Mouse (Mus musculus) macrophage (primary cell): ENCODE data around the gene Klri2. TPM values are rescaled to one million over a fixed set of nuclear protein-coding genes. Genes with fewer than 3 reads are reported as not detected.
A peak's percentile ranks its signal among the peaks of the same experiment; 100 is the strongest.
"Not testable (repeated sequence)": the region's sequence is repeated elsewhere in the genome, so short reads cannot be mapped to it uniquely, and the experiment has no call there.

Source experiments
- H3K27ac ChIP-seq: fragments of 350-480 bp; formaldehyde crosslinking; 2 replicates; pipeline ENCODE4 v1.9.0; 2021
- H3K36me3 ChIP-seq: fragments of 350-480 bp; formaldehyde crosslinking; 2 replicates; pipeline ENCODE4 v1.9.0; 2021; ENCODE audit errors: inconsistent target
- H3K4me3 ChIP-seq: fragments of 350-480 bp; formaldehyde crosslinking; 2 replicates; pipeline ENCODE4 v1.9.0; 2021; ENCODE audit errors: inconsistent target
- H3K79me2 ChIP-seq: fragments of 350-480 bp; formaldehyde crosslinking; 2 replicates; pipeline ENCODE4 v1.9.0; 2021; ENCODE audit errors: inconsistent target
- WGBS: methylation state at CpG from one replicate; pipeline ENCODE4 v1.1.7; 2026; ENCODE audit warnings: inconsistent platforms; ENCODE audit not compliant: missing documents; 5-methylcytosine and 5-hydroxymethylcytosine counted together
- polyA plus RNA-seq: library from polyadenylated mRNA; stranded (reverse); fragments of 250-400 nt; gene quantifications from 3 replicates; pipeline ENCODE4 v1.2.4, GENCODE M21; 2018; ENCODE audit warnings: inconsistent platforms
- total RNA-seq, 78 experiments: library from RNA; depleted of rRNA; stranded (reverse); fragments of 250-400 nt; gene quantifications; 1 replicate in 9 of 78; 2 replicates in 24 of 78; 3 replicates in 43 of 78; 4 replicates in 2 of 78; pipeline ENCODE4 v1.2.4; 2018; ENCODE audit warnings: inconsistent platforms in 56 of 78

Klri2 gene
- total RNA-seq (2018; cell fraction: chromatin; rRNA removed), result not detected
- total RNA-seq (2018; cell fraction: cytosol; rRNA removed), result under 1 TPM in 4 of 26 experiments, not detected in 22; 0.03 to 0.05 (median 0.04) TPM
- not detected for total RNA-seq (2018; cell fraction: nucleus; rRNA removed)
- polyA plus RNA-seq, result 0.07 TPM in 1 of 3 replicates, not detected in the others

DNA sequence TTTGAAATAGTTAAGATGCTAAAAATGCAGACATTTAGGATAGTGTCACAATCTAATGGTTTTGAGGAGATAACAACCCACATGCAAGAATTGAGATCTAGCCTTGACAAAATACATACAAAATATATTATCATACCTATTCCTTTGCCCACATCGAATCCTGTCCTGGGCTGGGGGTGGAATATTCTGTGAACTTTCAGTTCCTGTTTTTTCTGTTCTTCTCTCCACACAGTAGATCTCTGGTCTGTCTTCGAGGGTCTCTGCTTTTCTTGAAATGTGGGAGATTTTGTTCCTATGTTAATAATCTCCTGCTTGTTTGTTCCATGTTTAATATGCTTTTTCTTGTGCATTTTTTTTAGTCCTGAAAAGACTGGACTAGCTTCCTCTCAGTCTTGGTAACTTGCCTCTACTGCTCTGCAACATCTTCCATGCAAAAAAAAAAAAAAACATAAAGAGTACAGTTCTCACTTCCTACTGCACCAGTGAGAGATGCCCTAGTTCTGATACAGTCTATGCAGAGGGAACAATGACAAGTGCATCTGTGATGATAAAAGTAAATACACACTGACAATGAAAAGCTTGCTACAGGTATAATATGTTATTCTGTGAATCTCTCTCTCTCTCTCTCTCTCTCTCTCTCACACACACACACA, at the start of gene Klri2:
Klri2 (minus strand) TSS at position 416 of the 653 bp plus-strand sequence.
- Histone ChIP-seq H3K27ac (no peak within 1 kb of the TSS), H3K79me2 (no peaks in the 10 kb centered on the region), H3K36me3 (no peaks in the 10 kb centered on the region), H3K4me3 (no peak within 1 kb of the TSS)
- 7% methylated on average over 2 of the region's 2 CpGs for WGBS

DNA sequence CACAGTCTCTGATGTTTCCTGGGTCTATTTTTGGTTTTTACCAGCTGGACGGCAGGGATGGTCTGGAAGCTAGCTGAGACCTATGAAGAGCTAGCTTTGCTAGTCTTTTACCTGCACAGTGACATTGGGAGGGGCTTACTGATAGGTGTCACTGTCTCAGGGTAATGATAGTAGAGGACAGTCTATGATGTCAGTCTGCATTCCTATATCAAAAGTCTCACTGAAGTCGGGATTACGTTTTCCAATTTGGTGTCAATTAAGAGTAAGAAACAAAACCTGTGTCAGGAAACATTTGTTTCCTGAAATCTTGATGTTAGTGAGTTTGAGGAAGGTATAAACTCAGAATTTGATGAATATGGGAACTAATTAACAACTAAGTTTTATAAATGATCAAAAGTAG, 43.9 kb upstream of the Klri2 start, which contains the start of gene Gm156:
Gm156 (minus strand) TSS at position 101 of the 400 bp plus-strand sequence.
- H3K27ac ChIP-seq, H3K79me2 ChIP-seq, H3K36me3 ChIP-seq, H3K4me3 ChIP-seq: not testable (repeated sequence)
- 43% methylated on average over 2 of the region's 3 CpGs for WGBS

DNA sequence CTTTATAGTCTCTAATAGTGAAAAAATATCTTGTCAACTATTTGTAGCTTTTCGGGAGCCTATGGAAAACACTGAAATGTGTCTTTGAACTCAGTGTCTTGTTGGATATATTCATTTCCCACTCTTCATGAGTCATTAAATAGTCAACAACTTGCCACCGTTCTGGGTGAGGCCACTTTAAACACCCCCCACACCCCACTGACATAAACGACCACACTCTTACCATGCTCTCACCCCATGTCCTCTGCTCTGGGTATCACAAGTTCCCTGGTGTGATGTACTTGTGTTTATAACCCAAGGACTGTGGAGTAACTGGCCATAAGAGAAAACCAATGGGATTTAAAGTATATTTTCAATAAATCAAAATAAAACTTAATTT, 7.4 kb upstream of the Klri2 start:
- no peak overlapping the region for H3K27ac ChIP-seq
- no peaks in the 10 kb centered on the region for H3K79me2 ChIP-seq
- WGBS, result 47% methylated on average over 3 of the region's 3 CpGs
- no peak overlapping the region for H3K4me3 ChIP-seq
- H3K36me3 ChIP-seq, result no peaks in the 10 kb centered on the region

DNA sequence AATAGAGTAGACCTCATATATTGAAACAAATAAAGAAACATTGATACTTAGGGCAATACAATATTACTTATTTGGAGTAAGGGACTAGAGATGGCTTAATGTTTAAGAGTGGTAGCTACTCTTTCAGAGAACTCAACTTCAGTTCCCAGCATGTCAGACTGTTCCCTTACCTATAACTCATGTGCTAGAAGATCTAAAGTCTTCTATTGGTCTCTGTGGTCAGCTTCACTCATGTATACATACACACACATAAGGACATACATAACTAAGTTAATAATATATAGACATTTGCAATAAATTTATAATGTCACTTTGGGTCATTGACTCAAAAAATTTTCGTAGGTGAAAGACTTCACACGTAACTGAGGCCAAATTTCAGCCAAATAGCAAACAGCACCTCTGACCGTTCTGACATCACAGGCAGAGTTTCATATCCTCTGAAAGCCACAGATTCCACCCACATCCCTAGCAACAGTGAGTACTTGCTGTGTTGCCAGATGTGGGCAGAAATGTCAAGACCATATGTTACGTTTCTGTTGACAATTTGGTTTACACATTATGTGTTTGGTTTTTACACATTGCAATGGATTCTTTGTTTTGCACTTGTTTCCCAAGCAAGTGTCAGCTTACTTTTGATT, 6.9 kb upstream of the Klri2 start:
- WGBS, result 19% methylated on average over 4 of the region's 4 CpGs
- H3K27ac ChIP-seq, result no peak overlapping the region
- no peaks in the 10 kb centered on the region for H3K36me3 ChIP-seq
- no peak overlapping the region for H3K4me3 ChIP-seq
- H3K79me2 ChIP-seq, result no peaks in the 10 kb centered on the region

DNA sequence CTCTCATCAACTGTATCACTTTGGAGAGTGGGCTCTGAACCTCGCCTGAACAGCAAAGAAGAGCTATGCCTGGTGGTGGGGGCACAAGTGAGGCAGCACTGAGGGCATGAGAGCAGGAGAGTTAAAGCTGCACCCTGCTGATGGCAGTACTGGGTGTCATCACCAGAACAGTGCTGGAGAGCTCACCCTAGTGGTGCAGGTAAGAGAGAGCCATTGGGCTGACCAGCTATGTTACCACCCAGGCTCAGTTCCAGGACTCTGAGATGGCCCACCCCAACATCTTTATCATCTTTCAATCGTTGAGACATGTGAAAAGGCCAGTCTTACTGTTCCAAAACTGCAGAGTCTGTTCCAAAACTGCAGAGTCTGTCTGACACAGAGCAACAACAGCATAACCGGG, 5.9 kb upstream of the Klri2 start:
- no peaks in the 10 kb centered on the region for H3K36me3 ChIP-seq
- WGBS, result 94% methylated on average over 3 of the region's 3 CpGs
- no peak overlapping the region for H3K27ac ChIP-seq
- no peak overlapping the region for H3K4me3 ChIP-seq
- no peaks in the 10 kb centered on the region for H3K79me2 ChIP-seq

DNA sequence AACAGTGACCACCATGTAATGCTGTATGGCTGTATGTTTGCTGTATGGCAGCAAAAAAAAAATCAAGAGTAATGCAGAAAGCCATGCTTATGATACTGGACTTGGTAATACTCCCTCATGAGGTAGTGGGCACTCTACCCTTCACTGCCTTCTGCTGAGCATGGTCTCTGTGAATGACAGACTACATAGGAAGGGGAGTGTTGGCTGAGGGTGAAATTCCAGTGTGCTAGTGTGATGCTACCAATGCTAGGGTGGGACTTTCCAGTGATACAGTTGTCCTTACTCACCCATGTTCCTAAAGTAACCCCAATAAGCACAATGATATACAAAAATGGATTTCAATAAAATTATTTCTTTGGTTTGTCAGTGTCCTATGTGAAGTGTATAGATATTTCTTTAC, 3.9 kb downstream of the Klri2 start:
- H3K79me2 ChIP-seq, result no peaks in the 10 kb centered on the region
- H3K36me3 ChIP-seq, result no peaks in the 10 kb centered on the region
- no peak overlapping the region for H3K4me3 ChIP-seq
- H3K27ac ChIP-seq, result no peak overlapping the region

DNA sequence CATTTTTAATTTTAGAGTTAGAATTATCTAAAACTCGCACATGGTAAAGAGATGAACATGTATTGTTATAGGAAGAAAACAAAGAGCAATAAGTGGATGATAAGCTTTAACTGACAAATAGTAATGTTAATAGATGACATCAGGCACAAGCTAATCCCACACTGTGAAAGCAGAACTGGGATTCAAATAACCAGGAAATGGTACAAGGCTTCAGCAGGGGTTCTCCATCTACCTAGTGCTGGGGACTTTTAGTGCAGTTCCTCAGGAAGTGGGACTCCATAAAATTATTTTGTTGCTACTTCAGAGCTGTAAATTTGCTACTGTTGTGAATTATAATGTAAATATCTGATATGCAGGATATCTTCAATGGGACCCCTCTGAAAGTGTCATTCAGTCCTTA, 13.0 kb downstream of the Klri2 start:
- Histone ChIP-seq H3K79me2 (no peaks in the 10 kb centered on the region), H3K36me3 (no peaks in the 10 kb centered on the region), H3K27ac (no peak overlapping the region), H3K4me3 (no peak overlapping the region)
- 100% methylated on average over 1 of the region's 1 CpGs for WGBS

DNA sequence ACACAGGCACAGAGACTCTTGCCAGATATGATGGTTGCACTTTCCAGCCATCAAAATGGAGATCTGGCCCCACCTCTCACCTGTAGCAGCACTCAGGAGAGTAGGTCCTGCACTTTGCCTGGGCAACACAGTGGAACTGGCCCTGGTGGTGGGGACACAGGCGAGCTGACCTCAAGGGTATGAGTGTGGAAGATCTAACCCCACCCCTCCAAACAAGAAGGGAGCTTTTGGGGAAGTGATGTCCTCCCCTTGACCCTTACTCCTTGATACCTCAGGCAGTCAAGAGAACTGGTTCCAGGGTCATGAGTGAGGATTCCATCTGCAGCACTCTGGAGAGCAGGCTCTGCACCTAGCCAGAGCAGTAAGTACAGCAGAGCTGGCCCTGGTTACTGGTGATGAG, 18.9 kb downstream of the Klri2 start:
- Histone ChIP-seq H3K4me3 (no peak overlapping the region), H3K27ac (no peak overlapping the region), H3K36me3 (no peaks in the 10 kb centered on the region), H3K79me2 (no peaks in the 10 kb centered on the region)
- 86% methylated on average over 1 of the region's 1 CpGs for WGBS

DNA sequence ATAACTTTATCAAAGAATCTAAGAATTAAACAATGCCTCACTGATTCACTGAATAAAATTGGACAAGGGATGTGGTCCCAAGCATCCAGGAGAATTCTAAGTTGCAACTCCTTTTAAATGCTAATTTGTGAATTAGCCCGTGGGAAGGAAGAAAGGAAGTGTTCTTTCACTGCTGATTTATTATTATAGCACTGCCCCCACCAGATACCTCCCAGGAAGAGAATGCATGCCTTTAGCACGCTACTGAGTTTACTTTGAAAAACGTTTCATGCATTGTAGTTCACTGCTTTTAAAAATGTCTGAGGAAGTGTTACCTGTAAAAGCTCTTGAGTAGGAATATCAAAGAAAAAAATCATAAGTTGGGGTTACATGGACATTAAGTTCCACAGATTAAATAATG, 19.8 kb downstream of the Klri2 start:
- H3K79me2 ChIP-seq, result no peaks in the 10 kb centered on the region
- WGBS, result 19% methylated on average over 3 of the region's 3 CpGs

DNA sequence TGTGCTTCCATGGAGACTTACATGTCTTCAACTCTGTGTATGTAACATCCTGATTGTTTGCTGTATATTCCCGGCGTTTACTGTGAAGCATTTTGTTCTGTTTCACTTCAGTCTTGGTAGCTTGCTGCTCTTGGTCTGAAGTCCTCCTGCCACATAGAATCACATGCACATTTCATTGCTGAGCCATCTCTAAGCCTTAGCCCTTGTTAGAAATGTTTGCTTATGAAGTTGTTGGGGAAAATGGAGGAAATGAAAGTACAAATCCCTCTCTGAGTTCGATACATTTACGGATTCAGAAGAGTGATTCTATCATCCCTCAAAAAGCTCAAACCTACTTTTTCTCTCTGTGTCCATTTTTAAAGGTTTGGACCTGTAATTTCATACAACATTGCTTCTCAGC, 23.3 kb downstream of the Klri2 start, which contains the start of gene Klri1:
Klri1 (minus strand) TSS at position 101 of the 400 bp plus-strand sequence.
- Histone ChIP-seq H3K4me3 (no peak within 1 kb of the TSS), H3K79me2 (no peaks in the 10 kb centered on the region), H3K27ac (no peak within 1 kb of the TSS), H3K36me3 (no peaks in the 10 kb centered on the region)
- WGBS, result 77% methylated on average over 4 of the region's 4 CpGs

More for the DNA sequence above, 19.8 kb downstream of the Klri2 start:
- Histone ChIP-seq H3K4me3 (no peak overlapping the region), H3K36me3 (no peaks in the 10 kb centered on the region), H3K27ac (no peak overlapping the region)

DNA sequence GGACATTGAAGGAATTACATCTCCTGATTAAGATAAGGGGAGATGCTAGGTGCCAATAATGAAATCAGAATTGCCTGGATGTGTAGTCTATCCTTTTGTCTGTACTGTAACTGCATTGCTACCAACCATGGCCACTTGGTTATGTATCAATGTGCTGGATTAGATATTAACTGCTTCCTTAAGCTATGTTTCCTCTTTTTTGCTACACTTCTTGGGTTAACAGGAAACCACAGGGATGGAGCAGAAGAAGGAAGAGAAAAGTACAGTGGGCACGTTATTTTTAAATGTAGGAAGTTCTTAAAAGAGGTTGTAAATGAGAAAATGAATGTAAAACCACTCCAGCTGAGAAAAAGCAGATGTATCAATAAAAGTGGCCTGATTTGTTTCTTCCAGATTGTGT, 26.7 kb downstream of the Klri2 start:
- Histone ChIP-seq H3K27ac (peak overlapping the region; percentile 75), H3K79me2 (no peaks in the 10 kb centered on the region), H3K4me3 (no peak overlapping the region), H3K36me3 (no peaks in the 10 kb centered on the region)
- WGBS, result 0% methylated on average over 1 of the region's 1 CpGs

DNA sequence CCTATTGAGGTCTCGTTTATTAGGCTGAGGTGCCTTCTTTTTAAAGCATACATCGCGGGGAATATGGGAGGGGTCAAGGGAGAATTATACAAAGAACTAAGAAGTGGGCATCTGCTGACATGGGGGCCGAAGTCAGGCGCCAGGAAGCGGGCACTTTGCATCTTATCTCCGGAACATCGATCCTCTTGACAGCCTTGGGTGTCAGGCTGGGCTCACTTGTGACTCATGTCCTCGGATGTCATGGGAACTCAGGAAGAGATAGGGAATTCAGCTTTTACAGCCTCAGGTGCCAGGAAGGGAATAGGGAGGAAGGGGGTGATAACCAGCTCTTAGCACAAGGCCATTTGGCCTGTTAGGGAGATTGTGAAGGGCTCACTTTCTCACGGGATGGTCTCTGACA, 48.8 kb downstream of the Klri2 start:
- H3K4me3 ChIP-seq, H3K36me3 ChIP-seq, H3K27ac ChIP-seq, H3K79me2 ChIP-seq: not testable (repeated sequence)
- WGBS, result 89% methylated on average over 10 of the region's 10 CpGs

DNA sequence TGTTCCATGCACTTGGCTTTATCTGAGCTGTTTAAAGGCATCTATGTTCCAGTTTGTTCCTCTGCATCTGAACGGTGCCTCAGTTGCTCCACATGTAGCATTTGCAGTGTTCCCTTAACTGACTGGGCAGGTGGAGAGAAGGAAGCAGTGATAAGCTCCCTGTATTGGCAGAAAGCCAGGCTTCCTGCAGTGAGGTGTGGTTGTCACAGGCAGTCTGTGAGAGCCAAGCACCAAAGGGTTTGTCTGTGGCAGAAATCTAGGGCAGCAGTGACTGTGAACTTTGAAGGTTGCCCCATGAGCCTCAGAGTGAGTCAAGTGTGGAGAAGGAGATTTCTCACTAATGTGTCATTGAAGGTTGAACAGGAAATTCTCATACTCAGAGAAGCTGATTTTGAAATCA, 59.9 kb downstream of the Klri2 start:
- WGBS, result 17% methylated on average over 1 of the region's 1 CpGs
- no peaks in the 10 kb centered on the region for H3K36me3 ChIP-seq
- no peak overlapping the region for H3K4me3 ChIP-seq
- no peaks in the 10 kb centered on the region for H3K79me2 ChIP-seq
- no peak overlapping the region for H3K27ac ChIP-seq
